Mouse (Mus musculus) liver, embryonic 16.5 days (tissue): ENCODE data around the gene Fcor. TPM values are rescaled to one million over a fixed set of nuclear protein-coding genes. Genes with fewer than 3 reads are reported as not detected.

Source experiments
- ATAC-seq: fragments of 200-750 bp; cut with Nextera tagmentation; 2 replicates; pipeline ENCODE4 v1.8.0; 2017; ENCODE audit warnings: low read depth, mild to moderate bottlenecking, moderate number of reproducible peaks, moderate library complexity
- H3K27ac ChIP-seq: fragments of 300-500 bp; sonication (generic); 2 replicates; pipeline ENCODE4 v1.5.1; 2014; ENCODE audit warnings: mild to moderate bottlenecking, low read length
- H3K27me3 ChIP-seq: fragments of 300-500 bp; sonication (generic); 2 replicates; pipeline ENCODE4 v1.6.1; 2014; ENCODE audit warnings: low read depth, low read length, mixed read lengths; ENCODE audit not compliant: control insufficient read depth, insufficient read depth
- H3K36me3 ChIP-seq: fragments of 300-500 bp; sonication (generic); 2 replicates; pipeline ENCODE4 v1.6.1; 2014; ENCODE audit warnings: mild to moderate bottlenecking; ENCODE audit not compliant: control insufficient read depth, insufficient read depth
- H3K4me1 ChIP-seq: fragments of 300-500 bp; sonication (generic); 2 replicates; pipeline ENCODE4 v1.6.1; 2014; ENCODE audit warnings: low read depth, low read length, mixed read lengths; ENCODE audit not compliant: control insufficient read depth
- H3K4me2 ChIP-seq: fragments of 300-500 bp; sonication (generic); 2 replicates; pipeline ENCODE4 v1.6.1; 2014; ENCODE audit warnings: low read depth, low read length, mixed read lengths
- H3K4me3 ChIP-seq: fragments of 300-500 bp; sonication (generic); 2 replicates; pipeline ENCODE4 v1.5.1; 2014; ENCODE audit warnings: low read depth, mild to moderate bottlenecking, low read length
- H3K9ac ChIP-seq: fragments of 300-500 bp; sonication (generic); 2 replicates; pipeline ENCODE4 v1.6.1; 2014; ENCODE audit warnings: low read depth, low read length
- H3K9me3 ChIP-seq: fragments of 300-500 bp; sonication (generic); replicated peaks from 2 replicates; pipeline ENCODE4 v1.6.1; 2016; ENCODE audit warnings: low read length; ENCODE audit not compliant: control insufficient read depth
- WGBS: fragments of 180-500 bp; shearing (Covaris S2); extraction: QIAGEN DNeasy Blood & Tissue Kit; methylation state at CpG from one replicate; pipeline ENCODE4 v1.1.7; 2014; ENCODE audit not compliant: insufficient replicate concordance; 5-methylcytosine and 5-hydroxymethylcytosine counted together
- polyA plus RNA-seq: library from polyadenylated mRNA; unstranded; fragments of >200 nt; fragmentation: Nextera tagmentation; extraction: Ambion mirVana; gene quantifications from 2 replicates; pipeline ENCODE4 v1.2.1, GENCODE M21; 2015

The Fcor gene
- polyA plus RNA-seq, 1 experiment from 2014 or later = 4.0 TPM

GRCm38 (mm10) chr8:3679236-3679635 is 7.1 kb upstream of the Fcor start:
- Histone ChIP-seq H3K4me1 (peaks cover 17% of the 10 kb centered on the region), H3K9ac (no peak overlapping the region), H3K4me3 (no peak overlapping the region), H3K27me3 (no peaks in the 10 kb centered on the region), H3K9me3 (no peaks in the 10 kb centered on the region), H3K27ac (no peak overlapping the region), H3K36me3 (peaks cover 14% of the 10 kb centered on the region), H3K4me2 (no peak overlapping the region)
- WGBS = 88% methylated on average over 23 of the region's 23 CpGs
- ATAC-seq = no peak

GRCm38 (mm10) chr8:3678831-3679230 is 6.7 kb upstream of the Fcor start:
- no peaks in the 10 kb centered on the region for H3K27me3 ChIP-seq
- ATAC-seq = no peak
- no peak overlapping the region for H3K4me3 ChIP-seq
- peaks cover 17% of the 10 kb centered on the region for H3K4me1 ChIP-seq
- no peak overlapping the region for H3K4me2 ChIP-seq
- H3K36me3 ChIP-seq = peaks cover 14% of the 10 kb centered on the region
- H3K9ac ChIP-seq = no peak overlapping the region
- 91% methylated on average over 23 of the region's 23 CpGs for WGBS
- H3K27ac ChIP-seq = no peak overlapping the region
- no peaks in the 10 kb centered on the region for H3K9me3 ChIP-seq

- Histone ChIP-seq H3K27me3 (no peaks in the 10 kb centered on the region), H3K4me3 (peak overlapping the region; percentile 80), H3K9me3 (no peaks in the 10 kb centered on the region), H3K36me3 (peaks cover 14% of the 10 kb centered on the region), H3K4me1 (peaks cover 21% of the 10 kb centered on the region), H3K27ac (peak overlapping the region; percentile 81), H3K4me2 (peak overlapping the region; percentile 82), H3K9ac (peak overlapping the region; percentile 88)
- 2% methylated on average over 15 of the region's 15 CpGs for WGBS
- ATAC-seq = peak; percentile 5
Observed at GRCm38 (mm10) chr8:3676993-3677579, 4.9 kb upstream of the Fcor start.

GRCm38 (mm10) chr8:3676131-3676992 is 4.2 kb upstream of the Fcor start, which contains the start of gene Trappc5:
Trappc5 (plus strand) TSS chr8:3676299.
- peaks cover 14% of the 10 kb centered on the region for H3K36me3 ChIP-seq
- 1% methylated on average over 61 of the region's 61 CpGs for WGBS
- H3K27me3 ChIP-seq = no peaks in the 10 kb centered on the region
- ATAC-seq = peak; percentile 93
- H3K4me2 ChIP-seq = peak within 1 kb of the TSS; percentile 82
- peak within 1 kb of the TSS; percentile 81 for H3K27ac ChIP-seq
- no peaks in the 10 kb centered on the region for H3K9me3 ChIP-seq
- H3K9ac ChIP-seq = peak within 1 kb of the TSS; percentile 88
- peak within 1 kb of the TSS; percentile 80 for H3K4me3 ChIP-seq
- peaks cover 21% of the 10 kb centered on the region for H3K4me1 ChIP-seq

GRCm38 (mm10) chr8:3674671-3675070 is 2.5 kb upstream of the Fcor start:
- Histone ChIP-seq H3K4me2 (no peak overlapping the region), H3K9ac (no peak overlapping the region), H3K36me3 (peaks cover 11% of the 10 kb centered on the region), H3K9me3 (no peaks in the 10 kb centered on the region), H3K4me3 (no peak overlapping the region), H3K27ac (no peak overlapping the region), H3K4me1 (peaks cover 21% of the 10 kb centered on the region), H3K27me3 (no peaks in the 10 kb centered on the region)
- WGBS = 47% methylated on average over 3 of the region's 3 CpGs
- no peak for ATAC-seq

- no peak overlapping the region for H3K27ac ChIP-seq
- H3K4me3 ChIP-seq = no peak overlapping the region
- H3K4me2 ChIP-seq = no peak overlapping the region
- H3K4me1 ChIP-seq = peaks cover 4% of the 10 kb centered on the region; the same call in 1 of the 2 replicates
- H3K36me3 ChIP-seq = no peaks in the 10 kb centered on the region
- ATAC-seq = no peak
- H3K9ac ChIP-seq = no peak overlapping the region
- H3K9me3 ChIP-seq = no peaks in the 10 kb centered on the region
- WGBS = 36% methylated on average over 2 of the region's 2 CpGs
- no peaks in the 10 kb centered on the region for H3K27me3 ChIP-seq
Observed at GRCm38 (mm10) chr8:3670388-3670787, 1.8 kb downstream of the Fcor start.

- no peak for ATAC-seq
- 49% methylated on average over 6 of the region's 6 CpGs for WGBS
Observed at GRCm38 (mm10) chr8:3665507-3665906, 6.7 kb downstream of the Fcor start, which contains the start of gene Mcemp1. Mcemp1 (plus strand) TSS chr8:3665754.

GRCm38 (mm10) chr8:3664405-3664804 is 7.8 kb downstream of the Fcor start:
- H3K27ac ChIP-seq = no peak overlapping the region; the same call in 1 of the 2 replicates
- H3K27me3 ChIP-seq = no peaks in the 10 kb centered on the region
- H3K4me3 ChIP-seq = no peak overlapping the region
- H3K9me3 ChIP-seq = no peaks in the 10 kb centered on the region
- no peaks in the 10 kb centered on the region for H3K36me3 ChIP-seq
- no peak overlapping the region for H3K9ac ChIP-seq
- WGBS = 22% methylated on average over 5 of the region's 5 CpGs
- ATAC-seq = peak; percentile 65
- H3K4me2 ChIP-seq = no peak overlapping the region
- no peaks in the 10 kb centered on the region for H3K4me1 ChIP-seq

More at GRCm38 (mm10) chr8:3665507-3665906, 6.7 kb downstream of the Fcor start, which contains the start of gene Mcemp1:
- no peaks in the 10 kb centered on the region for H3K9me3 ChIP-seq
- peak within 1 kb of the TSS; percentile 19 for H3K4me3 ChIP-seq
- H3K9ac ChIP-seq = no peak within 1 kb of the TSS
- H3K4me2 ChIP-seq = no peak within 1 kb of the TSS
- H3K27me3 ChIP-seq = no peaks in the 10 kb centered on the region
- no peaks in the 10 kb centered on the region for H3K36me3 ChIP-seq
- peak within 1 kb of the TSS; percentile 60 for H3K27ac ChIP-seq
- no peaks in the 10 kb centered on the region for H3K4me1 ChIP-seq

GRCm38 (mm10) chr8:3660889-3661288 is 11.3 kb downstream of the Fcor start:
- no peak overlapping the region for H3K4me2 ChIP-seq
- no peaks in the 10 kb centered on the region for H3K4me1 ChIP-seq
- H3K27me3 ChIP-seq = no peaks in the 10 kb centered on the region
- no peaks in the 10 kb centered on the region for H3K36me3 ChIP-seq
- H3K9ac ChIP-seq = no peak overlapping the region
- no peak overlapping the region for H3K4me3 ChIP-seq
- H3K27ac ChIP-seq = no peak overlapping the region
- ATAC-seq = peak; percentile 19; the same call in 1 of the 2 replicates
- no peaks in the 10 kb centered on the region for H3K9me3 ChIP-seq
- 31% methylated on average over 8 of the region's 8 CpGs for WGBS
